Mouse (Mus musculus): ENCODE data around the gene Gm40193. TPM values are rescaled to one million over a fixed set of nuclear protein-coding genes. Genes with fewer than 3 reads are reported as not detected.
"Not testable (repeated sequence)": the region's sequence is repeated elsewhere in the genome, so short reads cannot be mapped to it uniquely, and the experiment has no call there.

Gm40193 gene
- total RNA-seq, 2 experiments from 2014 or later: not detected

GRCm38 (mm10) chr11:70541415-70541814 lies 8.7 kb upstream of the Gm40193 start:
- DNase-seq (ENCODE audit: low spot score in 2 of 2): no peak

DNA sequence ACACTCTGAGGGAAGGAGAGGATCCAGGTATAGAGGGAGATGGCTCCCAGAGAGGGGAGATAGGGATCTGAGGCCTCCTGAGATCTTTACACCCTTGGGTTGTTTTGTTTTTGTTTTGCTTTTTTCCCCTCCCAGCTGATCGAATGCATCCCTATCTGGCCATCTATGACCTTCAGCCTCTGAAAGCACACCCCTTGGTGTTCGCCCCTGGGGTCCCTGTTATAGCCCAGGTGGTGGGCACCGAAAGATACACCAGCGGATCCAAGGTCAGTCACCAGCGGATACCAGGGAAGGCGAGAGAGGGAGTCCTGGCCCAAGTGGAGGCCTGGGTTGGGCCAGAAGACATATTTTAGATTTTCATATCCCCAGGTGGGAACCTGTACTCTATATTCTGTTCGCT lies 8.2 kb upstream of the Gm40193 start:
- DNase-seq (ENCODE audit: low spot score in 2 of 2): no peak

GRCm38 (mm10) chr11:70539877-70540587 lies 7.3 kb upstream of the Gm40193 start, which contains the start of gene Pld2:
TSS of gene Pld2 (plus strand) at chr11:70540064.
- peak; percentile 71 to 79 for DNase-seq (ENCODE audit: low spot score in 2 of 2)

GRCm38 (mm10) chr11:70539423-70539822 lies 6.7 kb upstream of the Gm40193 start:
- no peak for DNase-seq (ENCODE audit: low spot score in 2 of 2)

GRCm38 (mm10) chr11:70531065-70531464 lies 1.7 kb downstream of the Gm40193 start:
- DNase-seq (ENCODE audit: low spot score in 2 of 2): not testable (repeated sequence)

DNA sequence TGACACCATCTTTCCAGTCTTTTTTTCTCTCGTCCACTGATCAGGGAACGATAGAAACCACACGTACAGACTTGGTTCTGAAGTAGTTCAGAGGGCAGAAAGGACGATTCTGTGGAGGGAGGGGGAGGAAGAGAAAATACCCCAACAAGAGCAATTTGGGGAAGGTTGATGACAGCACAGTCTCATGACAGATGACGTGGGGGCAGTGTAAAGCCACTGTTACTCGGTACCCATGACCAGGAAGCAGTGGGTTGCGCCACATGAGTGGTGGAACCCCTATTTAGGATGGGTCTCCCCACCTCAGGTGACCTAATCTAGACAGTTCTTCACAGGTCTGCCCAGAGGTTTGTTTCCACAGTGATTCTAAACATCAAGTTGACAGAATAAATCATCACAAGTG lies 4.1 kb downstream of the Gm40193 start:
- DNase-seq (ENCODE audit: low spot score in 2 of 2): no peak

DNA sequence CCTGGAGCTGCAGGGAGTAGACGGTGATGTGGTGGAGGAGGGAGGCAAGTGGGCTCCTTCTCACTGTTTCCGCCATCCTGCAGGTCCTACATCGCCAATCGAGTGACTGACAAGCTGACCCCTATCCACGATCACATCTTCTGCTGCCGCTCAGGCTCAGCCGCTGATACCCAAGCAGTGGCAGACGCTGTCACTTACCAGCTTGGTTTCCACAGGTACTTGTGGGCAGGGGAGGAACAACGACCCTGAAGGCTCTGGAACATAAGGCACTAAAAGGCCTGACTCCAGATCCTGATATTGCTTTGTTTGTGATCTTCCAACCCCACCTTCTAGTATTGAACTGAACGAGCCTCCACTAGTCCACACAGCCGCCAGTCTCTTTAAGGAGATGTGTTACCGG lies 6.5 kb downstream of the Gm40193 start:
- DNase-seq (ENCODE audit: low spot score in 2 of 2): no peak

DNA sequence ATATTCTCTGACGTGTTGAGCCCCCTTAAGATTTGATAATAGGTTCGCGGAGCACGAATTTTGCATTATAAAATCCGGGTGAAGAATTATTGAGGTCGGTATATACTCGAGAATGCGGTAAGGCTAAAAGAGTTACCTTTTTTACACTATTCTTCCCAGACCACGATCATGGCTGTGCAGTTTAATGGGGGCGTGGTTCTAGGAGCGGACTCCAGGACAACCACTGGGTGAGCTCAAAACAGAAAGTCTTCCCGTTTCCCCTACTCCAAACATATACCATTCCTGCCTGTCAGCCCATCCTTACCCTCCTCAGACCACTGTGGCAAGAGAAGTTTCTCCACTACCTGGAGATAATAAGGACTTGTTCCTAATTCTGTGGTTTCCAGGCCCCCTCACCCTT lies 7.0 kb downstream of the Gm40193 start:
- DNase-seq (ENCODE audit: low spot score in 2 of 2): no peak

DNA sequence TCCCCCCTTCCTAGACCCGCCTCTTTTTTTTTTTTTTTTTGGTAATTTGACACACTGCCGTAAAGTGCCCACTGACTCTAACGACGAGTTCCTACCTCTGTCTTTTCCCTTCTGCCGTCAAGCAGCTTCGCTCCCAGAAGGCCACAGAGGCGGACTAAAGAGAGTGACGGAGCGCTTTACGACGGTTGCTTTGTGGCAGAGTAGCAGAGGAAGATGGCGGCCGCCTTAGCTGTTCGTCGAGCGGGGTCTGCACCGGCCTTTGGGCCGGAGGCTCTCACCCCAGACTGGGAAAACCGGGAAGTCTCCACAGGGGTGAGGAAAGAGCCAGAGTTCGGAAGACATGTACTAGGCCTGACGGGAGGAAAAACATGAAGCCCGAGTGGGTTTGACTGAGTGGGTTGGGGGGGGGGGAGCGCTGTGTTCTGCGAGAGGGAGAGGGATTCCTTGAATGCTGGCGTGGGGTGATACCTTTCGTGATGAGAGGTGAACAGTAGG lies 7.5 kb downstream of the Gm40193 start, which contains the start of gene Psmb6:
Gene Psmb6, plus strand, starts transcription at position 184 of the 495 bp plus-strand sequence.
- DNase-seq (ENCODE audit: low spot score in 2 of 2): peak; percentile 92

DNA sequence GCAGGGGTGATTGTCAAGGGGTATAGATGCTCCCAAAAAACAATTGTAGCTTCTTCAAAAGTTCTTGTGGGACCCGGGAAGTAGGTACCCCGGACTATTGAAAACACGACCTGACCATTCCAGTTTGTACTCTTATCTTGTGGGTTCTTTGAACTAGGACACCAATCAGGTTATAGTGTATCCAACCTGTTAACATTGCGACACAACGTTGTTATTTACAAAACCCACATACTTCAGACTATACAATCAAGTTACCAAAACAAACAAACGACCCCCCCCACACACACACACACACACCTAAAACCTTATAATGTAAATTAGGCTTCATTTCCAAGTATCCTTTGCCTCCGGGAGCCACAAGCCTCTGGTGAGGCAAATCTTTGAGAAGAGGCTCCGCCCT lies 8.0 kb downstream of the Gm40193 start:
- DNase-seq (ENCODE audit: low spot score in 2 of 2): no peak

GRCm38 (mm10) chr11:70523306-70523989 lies 9.3 kb downstream of the Gm40193 start:
- not testable (repeated sequence) for DNase-seq (ENCODE audit: low spot score in 2 of 2)

DNA sequence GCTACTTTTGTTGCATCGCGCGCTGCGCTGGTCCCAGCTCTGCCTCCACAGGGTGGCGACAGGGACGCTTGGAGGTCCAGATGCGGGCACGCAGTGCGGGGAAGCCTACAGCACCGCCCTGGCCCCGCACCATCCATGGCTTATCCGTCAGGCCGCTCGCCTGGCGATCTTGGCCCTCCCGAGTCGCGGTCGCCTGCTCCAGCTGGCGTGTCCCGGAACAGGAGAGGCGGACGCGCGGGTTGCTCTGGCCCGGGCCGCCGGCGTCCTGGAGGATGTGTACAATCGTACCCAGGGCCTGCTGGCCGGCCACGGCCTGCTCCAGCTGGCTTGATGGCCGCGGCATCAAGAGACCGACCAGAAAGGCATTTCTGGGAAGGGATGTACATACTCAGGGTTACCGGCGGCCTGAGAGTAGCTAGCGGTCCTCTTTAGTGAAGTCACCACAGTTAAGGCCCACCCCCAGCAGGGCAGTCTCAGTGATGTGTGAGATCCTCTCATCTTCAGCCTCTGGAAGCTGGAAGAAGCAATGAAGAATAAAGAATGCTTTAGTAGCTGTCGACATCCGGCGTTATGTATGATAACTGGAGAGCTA lies 12.5 kb downstream of the Gm40193 start:
- DNase-seq (ENCODE audit: low spot score in 2 of 2): no peak

- DNase-seq (ENCODE audit: low spot score in 2 of 2): no peak
Observed at GRCm38 (mm10) chr11:70518923-70519322, 13.8 kb downstream of the Gm40193 start, which contains the start of gene Gltpd2. TSS of gene Gltpd2 (plus strand) at chr11:70519196.

DNA sequence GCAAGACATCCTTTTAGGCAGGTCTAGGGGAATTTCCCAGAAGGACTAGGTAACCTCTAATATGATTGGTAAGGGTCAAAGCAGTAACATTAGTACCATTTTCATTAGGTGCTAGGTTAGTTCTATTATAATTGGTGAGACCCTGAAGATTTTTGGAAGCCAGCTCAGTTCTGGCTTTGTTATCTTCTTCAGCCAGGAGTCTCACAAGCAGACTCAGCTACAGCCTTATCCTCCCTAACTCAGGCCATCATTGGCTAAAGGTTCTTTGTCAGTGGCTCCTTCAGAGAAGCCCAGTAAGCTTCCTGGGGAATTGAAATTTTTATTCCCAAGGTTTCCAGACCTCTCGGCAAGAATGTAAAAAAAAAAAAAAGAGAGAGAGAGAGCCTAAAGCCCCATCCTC lies 14.3 kb downstream of the Gm40193 start:
- DNase-seq (ENCODE audit: low spot score in 2 of 2): no peak

DNA sequence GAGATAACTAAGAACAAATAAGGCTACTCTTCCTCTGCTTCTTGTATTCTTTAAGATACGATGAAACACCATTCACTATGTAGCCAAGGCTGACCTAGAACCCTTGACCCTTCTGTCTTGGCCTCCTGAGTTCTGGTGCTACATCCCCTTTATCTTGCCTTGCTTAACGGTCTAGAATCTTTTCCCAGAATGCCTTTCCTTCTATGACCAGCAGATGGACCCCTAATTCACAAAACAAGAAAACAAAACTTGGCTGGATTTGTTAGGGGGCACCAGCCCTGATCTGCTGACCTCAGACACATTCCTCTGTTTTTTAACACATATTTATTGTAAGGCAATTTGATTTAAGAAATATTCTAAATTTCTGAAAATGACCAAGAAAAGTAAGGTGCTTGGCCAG lies 16.4 kb downstream of the Gm40193 start:
- DNase-seq (ENCODE audit: low spot score in 2 of 2): peak in 1 of 2 experiments; percentile 15

DNA sequence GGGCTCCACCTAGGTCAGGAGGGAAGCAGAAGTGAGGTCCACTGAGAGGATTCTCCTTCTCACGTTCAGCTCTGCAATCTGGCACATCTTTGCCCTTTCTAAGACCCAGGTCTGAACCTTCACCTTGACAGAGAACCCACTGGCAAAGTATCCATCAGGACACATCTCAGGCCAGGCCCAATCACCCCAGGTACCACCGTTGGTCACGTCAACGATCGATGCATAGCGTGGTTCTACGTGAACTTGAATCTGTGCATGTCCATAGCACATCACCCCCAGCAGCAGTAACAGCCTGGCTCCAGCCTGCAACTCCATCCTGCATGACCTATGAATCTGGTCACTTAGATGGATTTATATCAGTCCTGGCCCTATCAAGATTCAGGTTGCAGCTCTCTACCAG lies 18.5 kb downstream of the Gm40193 start, which contains the start of gene Vmo1:
Gene Vmo1, minus strand, starts transcription at position 329 of the 400 bp plus-strand sequence.
- DNase-seq (ENCODE audit: low spot score in 2 of 2): no peak

DNA sequence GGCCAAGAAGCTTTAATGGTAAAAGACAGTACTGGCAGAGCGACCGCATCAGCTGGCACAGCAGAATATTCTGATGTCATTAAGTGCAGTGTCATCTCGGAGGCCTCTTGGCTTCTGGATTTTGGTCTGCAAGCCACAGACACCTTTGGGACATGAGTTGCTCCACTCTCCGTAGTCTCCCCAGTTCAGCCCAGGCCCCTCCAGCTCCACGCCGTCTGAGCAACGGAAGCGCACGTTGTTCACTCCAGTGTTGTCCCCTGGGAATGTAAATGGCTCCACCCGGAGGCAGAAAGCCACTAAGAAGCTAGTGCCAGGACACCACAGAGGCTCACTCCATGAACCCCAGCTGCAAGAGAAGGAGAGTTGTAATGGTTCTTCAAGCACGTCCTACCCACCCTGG lies 19.2 kb downstream of the Gm40193 start:
- DNase-seq (ENCODE audit: low spot score in 2 of 2): no peak

GRCm38 (mm10) chr11:70512709-70513342 lies 19.9 kb downstream of the Gm40193 start:
- no peak for DNase-seq (ENCODE audit: low spot score in 2 of 2)

GRCm38 (mm10) chr11:70511825-70512224 lies 20.9 kb downstream of the Gm40193 start:
- no peak for DNase-seq (ENCODE audit: low spot score in 2 of 2)

DNA sequence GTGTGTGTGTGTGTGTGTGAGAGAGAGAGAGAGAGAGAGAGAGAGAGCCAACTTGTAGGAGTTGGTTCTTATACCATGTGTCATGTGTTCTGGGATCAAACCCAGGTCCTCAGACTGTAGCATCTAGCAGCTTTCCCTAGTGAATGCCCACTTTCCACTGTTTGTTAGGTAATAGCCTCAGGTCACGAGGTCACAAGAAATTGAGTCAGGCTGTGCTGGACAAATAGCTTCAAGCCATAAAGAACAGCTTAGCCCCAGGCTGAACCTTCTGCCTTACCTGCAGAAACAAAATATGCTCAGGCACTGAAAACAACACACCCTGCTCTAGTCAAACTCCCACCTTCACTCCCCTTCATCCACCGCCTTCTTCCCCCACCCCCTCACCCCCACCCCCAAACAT lies 21.5 kb downstream of the Gm40193 start:
- no peak for DNase-seq (ENCODE audit: low spot score in 2 of 2)

Measured in left cerebral cortex, adult 18-20 months (tissue).